Mouse (Mus musculus): ENCODE data around the gene Scamp3. TPM values are rescaled to one million over a fixed set of nuclear protein-coding genes. Genes with fewer than 3 reads are reported as not detected.

The Scamp3 gene
- polyA plus RNA-seq, 1 experiment: 18.8 TPM

GRCm38 (mm10) chr3:89174844-89175243 lies 2.4 kb upstream of the Scamp3 start:
- no peaks in the 10 kb centered on the region for H3K9me3 ChIP-seq (ENCODE audit: control insufficient read depth, low read length)
- TF ChIP-seq GATA1 (IDR thresholded peaks at IDR 0.05; ENCODE audit: low read length): no peak
- no peak for TF ChIP-seq TAL1 (IDR thresholded peaks at IDR 0.05; ENCODE audit: low read length)
- H3K4me3 ChIP-seq (replicated peaks): no peak overlapping the region
- H3K36me3 ChIP-seq (ENCODE audit: control insufficient read depth): peaks cover 85% of the 10 kb centered on the region
- peaks cover 33% of the 10 kb centered on the region for H3K4me1 ChIP-seq (ENCODE audit: control insufficient read depth)
- H3K27me3 ChIP-seq (ENCODE audit: control insufficient read depth): no peaks in the 10 kb centered on the region

DNA sequence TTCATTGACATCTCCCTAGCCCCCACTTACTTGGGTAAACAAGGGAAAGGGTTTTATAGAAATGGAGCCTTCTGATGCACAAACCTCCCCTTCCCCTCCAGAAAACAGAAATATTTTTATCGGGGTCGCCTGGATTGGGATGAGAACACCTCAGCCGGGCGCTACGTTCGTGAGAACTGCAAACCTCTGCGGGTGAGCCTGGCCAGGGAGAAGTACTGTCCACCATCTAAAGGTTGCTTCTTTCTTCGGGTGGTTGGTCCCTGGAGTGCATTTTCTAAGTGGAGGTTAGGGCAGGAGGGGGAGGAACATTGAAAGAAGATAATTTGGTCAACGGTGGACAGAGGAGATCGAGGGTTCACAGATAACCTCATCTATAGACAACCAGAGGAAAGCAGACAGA lies 1.7 kb upstream of the Scamp3 start:
- no peak for TF ChIP-seq TAL1 (IDR thresholded peaks at IDR 0.05; ENCODE audit: low read length)
- TF ChIP-seq GATA1 (IDR thresholded peaks at IDR 0.05; ENCODE audit: low read length): no peak
- H3K4me1 ChIP-seq (ENCODE audit: control insufficient read depth): peaks cover 34% of the 10 kb centered on the region
- H3K4me3 ChIP-seq (replicated peaks): no peak overlapping the region
- H3K9me3 ChIP-seq (ENCODE audit: control insufficient read depth, low read length): no peaks in the 10 kb centered on the region
- no peaks in the 10 kb centered on the region for H3K27me3 ChIP-seq (ENCODE audit: control insufficient read depth)
- peaks cover 85% of the 10 kb centered on the region for H3K36me3 ChIP-seq (ENCODE audit: control insufficient read depth)

DNA sequence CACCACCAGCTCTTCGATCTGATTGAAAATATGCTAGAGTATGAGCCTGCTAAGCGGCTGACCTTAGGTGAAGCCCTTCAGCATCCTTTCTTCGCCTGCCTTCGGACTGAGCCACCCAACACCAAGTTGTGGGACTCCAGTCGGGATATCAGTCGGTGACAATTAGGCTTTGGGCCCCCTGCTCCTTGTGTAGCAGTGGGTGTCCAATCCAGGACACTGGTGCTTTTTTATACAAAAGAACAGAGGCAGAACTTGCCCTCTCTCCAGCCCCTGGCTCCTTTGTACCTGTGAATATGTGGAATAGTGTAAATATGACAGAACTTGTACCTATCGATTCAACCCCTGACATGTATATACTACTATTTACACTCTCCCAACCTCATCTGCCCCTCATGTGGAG lies 852 bp upstream of the Scamp3 start:
- H3K27me3 ChIP-seq (ENCODE audit: control insufficient read depth): no peaks in the 10 kb centered on the region
- peaks cover 35% of the 10 kb centered on the region for H3K4me1 ChIP-seq (ENCODE audit: control insufficient read depth)
- peak overlapping the region; percentile 69 for H3K4me3 ChIP-seq (replicated peaks)
- TF ChIP-seq GATA1 (IDR thresholded peaks at IDR 0.05; ENCODE audit: low read length) (no peak), TAL1 (IDR thresholded peaks at IDR 0.05; ENCODE audit: low read length) (no peak)
- no peaks in the 10 kb centered on the region for H3K9me3 ChIP-seq (ENCODE audit: control insufficient read depth, low read length)
- H3K36me3 ChIP-seq (ENCODE audit: control insufficient read depth): peaks cover 85% of the 10 kb centered on the region

GRCm38 (mm10) chr3:89178107-89178385 lies 773 bp downstream of the Scamp3 start:
- Histone ChIP-seq H3K9me3 (ENCODE audit: control insufficient read depth, low read length) (no peaks in the 10 kb centered on the region), H3K36me3 (ENCODE audit: control insufficient read depth) (peaks cover 85% of the 10 kb centered on the region), H3K27me3 (ENCODE audit: control insufficient read depth) (no peaks in the 10 kb centered on the region), H3K4me1 (ENCODE audit: control insufficient read depth) (peaks cover 50% of the 10 kb centered on the region), H3K4me3 (replicated peaks) (peak overlapping the region; percentile 69)
- TF ChIP-seq TAL1 (IDR thresholded peaks at IDR 0.05; ENCODE audit: low read length) (no peak), GATA1 (IDR thresholded peaks at IDR 0.05; ENCODE audit: low read length) (no peak)

GRCm38 (mm10) chr3:89179056-89179455 lies 1.8 kb downstream of the Scamp3 start:
- no peaks in the 10 kb centered on the region for H3K9me3 ChIP-seq (ENCODE audit: control insufficient read depth, low read length)
- no peaks in the 10 kb centered on the region for H3K27me3 ChIP-seq (ENCODE audit: control insufficient read depth)
- peaks cover 74% of the 10 kb centered on the region for H3K36me3 ChIP-seq (ENCODE audit: control insufficient read depth)
- TF ChIP-seq TAL1 (IDR thresholded peaks at IDR 0.05; ENCODE audit: low read length): no peak
- peaks cover 60% of the 10 kb centered on the region for H3K4me1 ChIP-seq (ENCODE audit: control insufficient read depth)
- H3K4me3 ChIP-seq (replicated peaks): peak overlapping the region; percentile 69

GRCm38 (mm10) chr3:89181749-89182500 lies 4.7 kb downstream of the Scamp3 start:
- H3K4me3 ChIP-seq (replicated peaks): no peak overlapping the region
- TF ChIP-seq TAL1 (IDR thresholded peaks at IDR 0.05; ENCODE audit: low read length) (no peak), GATA1 (IDR thresholded peaks at IDR 0.05; ENCODE audit: low read length) (no peak)
- H3K27me3 ChIP-seq (ENCODE audit: control insufficient read depth): no peaks in the 10 kb centered on the region
- peaks cover 57% of the 10 kb centered on the region for H3K4me1 ChIP-seq (ENCODE audit: control insufficient read depth)
- no peaks in the 10 kb centered on the region for H3K9me3 ChIP-seq (ENCODE audit: control insufficient read depth, low read length)
- H3K36me3 ChIP-seq (ENCODE audit: control insufficient read depth): peaks cover 47% of the 10 kb centered on the region

GRCm38 (mm10) chr3:89182531-89183057 lies 5.3 kb downstream of the Scamp3 start:
- Histone ChIP-seq H3K36me3 (ENCODE audit: control insufficient read depth) (peaks cover 47% of the 10 kb centered on the region), H3K9me3 (ENCODE audit: control insufficient read depth, low read length) (no peaks in the 10 kb centered on the region), H3K27me3 (ENCODE audit: control insufficient read depth) (no peaks in the 10 kb centered on the region), H3K4me3 (replicated peaks) (peak overlapping the region; percentile 65), H3K4me1 (ENCODE audit: control insufficient read depth) (peaks cover 56% of the 10 kb centered on the region)
- TF ChIP-seq TAL1 (IDR thresholded peaks at IDR 0.05; ENCODE audit: low read length) (no peak), GATA1 (IDR thresholded peaks at IDR 0.05; ENCODE audit: low read length) (no peak)

- Histone ChIP-seq H3K9me3 (ENCODE audit: control insufficient read depth, low read length) (no peaks in the 10 kb centered on the region), H3K4me1 (ENCODE audit: control insufficient read depth) (peaks cover 49% of the 10 kb centered on the region), H3K36me3 (ENCODE audit: control insufficient read depth) (peaks cover 46% of the 10 kb centered on the region), H3K27me3 (ENCODE audit: control insufficient read depth) (peaks cover 2% of the 10 kb centered on the region; the same call in 1 of the 2 replicates), H3K4me3 (replicated peaks) (peak within 1 kb of the TSS; percentile 65)
- no peak for TF ChIP-seq GATA1 (IDR thresholded peaks at IDR 0.05; ENCODE audit: low read length)
- no peak for TF ChIP-seq TAL1 (IDR thresholded peaks at IDR 0.05; ENCODE audit: low read length)
These were observed 6.0 kb downstream of the Scamp3 start, which contains the start of gene Fam189b for GRCm38 (mm10) chr3:89183058-89183958. Gene Fam189b, plus strand, starts transcription at chr3:89183143.

DNA sequence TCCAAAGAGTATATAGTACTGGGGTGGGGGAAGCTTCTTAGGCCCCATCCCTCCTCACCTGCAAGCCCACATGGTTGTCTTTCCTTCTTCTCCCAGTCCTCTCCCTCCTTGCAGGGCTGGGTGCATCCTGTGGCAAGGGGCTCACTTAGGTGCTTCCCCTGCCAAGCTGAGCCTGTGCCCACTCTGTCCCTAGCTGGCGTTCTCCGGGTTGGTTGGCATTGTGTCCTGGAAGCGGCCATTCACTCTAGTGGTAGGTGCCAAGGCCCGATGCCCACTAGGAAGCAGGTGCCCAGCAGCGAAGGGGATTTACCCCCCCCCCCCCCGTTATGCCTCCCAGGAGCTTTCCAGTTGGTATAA lies 6.7 kb downstream of the Scamp3 start:
- Histone ChIP-seq H3K4me3 (replicated peaks) (peak overlapping the region; percentile 65), H3K4me1 (ENCODE audit: control insufficient read depth) (peaks cover 43% of the 10 kb centered on the region), H3K27me3 (ENCODE audit: control insufficient read depth) (peaks cover 8% of the 10 kb centered on the region; the same call in 1 of the 2 replicates), H3K9me3 (ENCODE audit: control insufficient read depth, low read length) (no peaks in the 10 kb centered on the region), H3K36me3 (ENCODE audit: control insufficient read depth) (peaks cover 40% of the 10 kb centered on the region)
- TF ChIP-seq TAL1 (IDR thresholded peaks at IDR 0.05; ENCODE audit: low read length): no peak
- no peak for TF ChIP-seq GATA1 (IDR thresholded peaks at IDR 0.05; ENCODE audit: low read length)

All from erythroblast, embryonic 14.5 days (primary cell).